Mouse (Mus musculus) kidney, adult 2 months (tissue): ENCODE measurements around the gene Fbxl15.

Source experiments
- CTCF ChIP-seq: fragments of 200-500 bp; conservative IDR thresholded peaks from 2 replicates; pipeline ENCODE4 v1.5.1; 2011; ENCODE audit warnings: low read depth, mild to moderate bottlenecking, control low read depth, low read length, moderate library complexity, mixed read lengths; ENCODE audit not compliant: insufficient read depth, insufficient read length
- POLR2A ChIP-seq: fragments of 200-500 bp; IDR thresholded peaks from one replicate; pipeline ENCODE4 v1.6.1; 2011; ENCODE audit warnings: low read depth, low read length, control low read depth

- TF ChIP-seq CTCF (no peak), POLR2A (no peak)
Measured at GRCm38 (mm10) chr19:46284686-46285085, 43.3 kb upstream of the Fbxl15 start.
